Mouse (Mus musculus): ENCODE data around the gene Chd1.

The Chd1 gene

GRCm38 (mm10) chr17:15812136-15812778 lies 107.5 kb downstream of the Chd1 start:
- no peak for DNase-seq

- DNase-seq = no peak
Observed at GRCm38 (mm10) chr17:15813658-15814212, 109.0 kb downstream of the Chd1 start.

GRCm38 (mm10) chr17:15815312-15816018 lies 110.7 kb downstream of the Chd1 start:
- DNase-seq = no peak

GRCm38 (mm10) chr17:15816379-15817095 lies 111.8 kb downstream of the Chd1 start:
- DNase-seq = no peak

GRCm38 (mm10) chr17:15817096-15817450 lies 112.3 kb downstream of the Chd1 start:
- no peak for DNase-seq

- no peak for DNase-seq
Observed at GRCm38 (mm10) chr17:15817634-15818033, 112.9 kb downstream of the Chd1 start.

GRCm38 (mm10) chr17:15818372-15818771 lies 113.6 kb downstream of the Chd1 start:
- DNase-seq = no peak

GRCm38 (mm10) chr17:15820146-15820545 lies 115.4 kb downstream of the Chd1 start:
- DNase-seq = no peak

GRCm38 (mm10) chr17:15820761-15821160 lies 116.0 kb downstream of the Chd1 start:
- DNase-seq = no peak

GRCm38 (mm10) chr17:15821706-15822105 lies 116.9 kb downstream of the Chd1 start:
- DNase-seq = no peak
